Mouse (Mus musculus) embryonic facial prominence, embryonic 12.5 days (tissue): Measurements from ENCODE around the gene Gm11555. TPM values are rescaled to one million over a fixed set of nuclear protein-coding genes. Genes with fewer than 3 reads are reported as not detected.

Experiments
- polyA plus RNA-seq: library from polyadenylated mRNA; unstranded; fragments of >200 nt; fragmentation: Nextera tagmentation; extraction: Ambion mirVana; gene quantifications from 2 replicates; pipeline ENCODE4 v1.2.1, GENCODE M21; 2016

Gene Gm11555
- polyA plus RNA-seq, 1 experiment from 2014 or later = not detected

Other genes with a start within 250 kb of the Gm11555 start
- not detected in 2 replicates for gene Krt12, start 228.0 kb downstream of the Gm11555 start, polyA plus RNA-seq
- 0.40 and 0.42 TPM in 2 replicates for gene Krt20, start 212.1 kb downstream of the Gm11555 start, polyA plus RNA-seq
- gene Krt23, start 157.1 kb downstream of the Gm11555 start, polyA plus RNA-seq = 0.61 and 2.4 TPM in 2 replicates
- gene Krt39, start 128.9 kb downstream of the Gm11555 start, polyA plus RNA-seq = not detected in 2 replicates
- not detected in 2 replicates for gene Krt40, start 107.1 kb downstream of the Gm11555 start, polyA plus RNA-seq
- not detected in 2 replicates for gene Krtap3-3, start 99.4 kb downstream of the Gm11555 start, polyA plus RNA-seq
- not detected in 2 replicates for gene Krtap3-2, start 93.4 kb downstream of the Gm11555 start, polyA plus RNA-seq
- not detected in 2 replicates for gene Gm11939, start 90.8 kb downstream of the Gm11555 start, polyA plus RNA-seq
- gene Krtap3-1, start 83.6 kb downstream of the Gm11555 start, polyA plus RNA-seq = not detected in 2 replicates
- gene Krtap1-5, start 69.2 kb downstream of the Gm11555 start, polyA plus RNA-seq = not detected in 2 replicates
- gene Krtap1-4, start 66.6 kb downstream of the Gm11555 start, polyA plus RNA-seq = not detected in 2 replicates
- not detected in 2 replicates for gene Krtap1-3, start 58.9 kb downstream of the Gm11555 start, polyA plus RNA-seq
- gene Krtap9-3, start 52.1 kb downstream of the Gm11555 start, polyA plus RNA-seq = not detected in 2 replicates
- not detected in 2 replicates for gene Gm11938, start 46.9 kb downstream of the Gm11555 start, polyA plus RNA-seq
- gene Gm11937, start 40.0 kb downstream of the Gm11555 start, polyA plus RNA-seq = not detected in 2 replicates
- gene Krtap2-4, start 35.4 kb downstream of the Gm11555 start, polyA plus RNA-seq = not detected in 2 replicates
- not detected in 2 replicates for gene Gm11562, start 29.8 kb downstream of the Gm11555 start, polyA plus RNA-seq
- not detected in 2 replicates for gene Krtap4-1, start 22.0 kb downstream of the Gm11555 start, polyA plus RNA-seq
- not detected in 2 replicates for gene Krtap4-2, start 15.2 kb downstream of the Gm11555 start, polyA plus RNA-seq
- gene Krtap4-7, start 6.1 kb downstream of the Gm11555 start, polyA plus RNA-seq = not detected in 2 replicates
- gene Gm11563, start 8.7 kb upstream of the Gm11555 start, polyA plus RNA-seq = not detected in 2 replicates
- gene Krtap4-6, start 15.7 kb upstream of the Gm11555 start, polyA plus RNA-seq = not detected in 2 replicates
- gene Gm14190, start 40.5 kb upstream of the Gm11555 start, polyA plus RNA-seq = not detected in 2 replicates
- gene Gm14180, start 84.1 kb upstream of the Gm11555 start, polyA plus RNA-seq = not detected in 2 replicates
- gene Gm11595, start 122.7 kb upstream of the Gm11555 start, polyA plus RNA-seq = not detected in 2 replicates
- not detected in 2 replicates for gene Krtap4-8, start 130.5 kb upstream of the Gm11555 start, polyA plus RNA-seq
- gene Krtap4-9, start 135.0 kb upstream of the Gm11555 start, polyA plus RNA-seq = not detected in 2 replicates
- gene Gm11596, start 143.2 kb upstream of the Gm11555 start, polyA plus RNA-seq = not detected in 2 replicates
- gene Gm11569, start 148.7 kb upstream of the Gm11555 start, polyA plus RNA-seq = not detected in 2 replicates
- gene Gm11554, start 154.2 kb upstream of the Gm11555 start, polyA plus RNA-seq = not detected in 2 replicates
- gene Krtap4-13, start 159.7 kb upstream of the Gm11555 start, polyA plus RNA-seq = not detected in 2 replicates
- gene Gm11564, start 165.4 kb upstream of the Gm11555 start, polyA plus RNA-seq = not detected in 2 replicates
- not detected in 2 replicates for gene 2300003K06Rik, start 187.8 kb upstream of the Gm11555 start, polyA plus RNA-seq
- not detected in 2 replicates for gene Krtap4-16, start 201.4 kb upstream of the Gm11555 start, polyA plus RNA-seq
- gene Gm11568, start 207.7 kb upstream of the Gm11555 start, polyA plus RNA-seq = not detected in 2 replicates
- gene Gm11559, start 214.2 kb upstream of the Gm11555 start, polyA plus RNA-seq = not detected in 2 replicates
- gene Krtap9-1, start 223.2 kb upstream of the Gm11555 start, polyA plus RNA-seq = not detected in 2 replicates
- not detected in 2 replicates for gene Gm11567, start 229.0 kb upstream of the Gm11555 start, polyA plus RNA-seq